Mouse (Mus musculus): ENCODE results near the gene Slc44a5.

GRCm38 (mm10) chr3:154114991-154115390 lies 141.8 kb downstream of the Slc44a5 start:
- TF ChIP-seq CTCF (conservative IDR thresholded peaks at IDR 0.05; ENCODE audit: low read length), result no peak
- no peak for TF ChIP-seq POU5F1 (IDR thresholded peaks at IDR 0.05; ENCODE audit: borderline replicate concordance, low read length)
- no peak for TF ChIP-seq NANOG (IDR thresholded peaks at IDR 0.05; ENCODE audit: borderline replicate concordance, low read length)

All from E14TG2a.4 (cell line).